Mouse (Mus musculus) CH12.LX (cell line): Measurements from ENCODE around the gene Tnfaip2. TPM values are rescaled to one million over a fixed set of nuclear protein-coding genes. Genes with fewer than 3 reads are reported as not detected.

Experiments
- DNase-seq: peaks from one replicate; pipeline ENCODE4 v3.0.0-alpha.2; 2013; ENCODE audit errors: extremely low read depth
- H3K27ac ChIP-seq: 2 replicates; pipeline ENCODE4 v1.5.1; 2012; ENCODE audit warnings: low read depth, mild to moderate bottlenecking, control low read depth, moderate library complexity; ENCODE audit not compliant: insufficient read depth
- H3K27me3 ChIP-seq: replicated peaks from 2 replicates; pipeline ENCODE3; 2012; ENCODE audit warnings: inconsistent platforms
- H3K36me3 ChIP-seq, 2 experiments: replicated peaks in 1 of 2; 2 replicates each; pipeline versions ENCODE3 to v1.6.1; 2012; ENCODE audit warnings: inconsistent platforms in 1 of 2, low read length in 1 of 2, mild to moderate bottlenecking in 1 of 2, mixed read lengths in 1 of 2, moderate library complexity in 1 of 2; ENCODE audit not compliant: control insufficient read depth in 1 of 2, insufficient read depth in 1 of 2
- H3K4me1 ChIP-seq, 2 experiments: 2 replicates each; pipeline ENCODE4 v1.6.1; 2012; ENCODE audit warnings: inconsistent platforms in 1 of 2, moderate library complexity in 1 of 2; ENCODE audit not compliant: insufficient read depth in 2 of 2, control insufficient read depth in 1 of 2
- H3K4me2 ChIP-seq: 2 replicates; pipeline ENCODE4 v1.6.1; 2012; ENCODE audit warnings: low read depth, mild to moderate bottlenecking, control low read depth; ENCODE audit not compliant: poor library complexity, insufficient read depth, severe bottlenecking
- H3K4me3 ChIP-seq, 3 experiments: fragments of 150-350 bp in 1 of 3; sonication (generic) in 1 of 3; replicated peaks in 1 of 3; 2 replicates each; pipeline versions ENCODE3 to v1.5.1; 2011 to 2012; ENCODE audit warnings: low read depth in 2 of 3, low read length in 2 of 3, mild to moderate bottlenecking in 2 of 3, moderate library complexity in 2 of 3, control low read depth in 1 of 3, improper control_type of control experiment in 1 of 3, inconsistent platforms in 1 of 3, mixed read lengths in 1 of 3; ENCODE audit not compliant: poor library complexity in 1 of 3
- H3K79me2 ChIP-seq: replicated peaks from 2 replicates; pipeline ENCODE4 v1.6.1; 2012; ENCODE audit warnings: mild to moderate bottlenecking, moderate library complexity; ENCODE audit not compliant: control insufficient read depth, poor library complexity, insufficient read depth, severe bottlenecking; ENCODE audit errors: extremely low read depth
- H3K9ac ChIP-seq: 2 replicates; pipeline ENCODE4 v1.6.1; 2012; ENCODE audit warnings: low read depth, mild to moderate bottlenecking, control low read depth, moderate library complexity; ENCODE audit not compliant: insufficient read depth
- H3K9me3 ChIP-seq: replicated peaks from 2 replicates; pipeline ENCODE3; 2012; ENCODE audit warnings: low read length, inconsistent platforms, mixed read lengths
- BHLHE40 ChIP-seq: IDR thresholded peaks from 2 replicates; pipeline ENCODE4 v1.6.1; 2011; ENCODE audit warnings: mild to moderate bottlenecking, low read depth, low read length, improper control_type of control experiment
- CHD2 ChIP-seq: IDR thresholded peaks from 2 replicates; pipeline ENCODE4 v1.6.1; 2011; ENCODE audit warnings: low read length, improper control_type of control experiment
- E2F4 ChIP-seq: IDR thresholded peaks from 2 replicates; pipeline ENCODE4 v1.6.1; 2011; ENCODE audit warnings: low read depth, low read length, improper control_type of control experiment; ENCODE audit not compliant: insufficient replicate concordance
- ETS1 ChIP-seq: conservative IDR thresholded peaks from 2 replicates; pipeline ENCODE4 v1.6.1; 2012; ENCODE audit warnings: low read depth, mild to moderate bottlenecking, inconsistent platforms, low read length, improper control_type of control experiment, moderate library complexity
- HCFC1 ChIP-seq: IDR thresholded peaks from 2 replicates; pipeline ENCODE4 v1.6.1; 2012; ENCODE audit warnings: low read depth, mild to moderate bottlenecking, inconsistent platforms, low read length, improper control_type of control experiment
- JUN ChIP-seq: IDR thresholded peaks from 2 replicates; pipeline ENCODE4 v1.6.1; 2011; ENCODE audit warnings: low read depth, mild to moderate bottlenecking, low read length, improper control_type of control experiment, moderate library complexity; ENCODE audit not compliant: insufficient read depth
- KAT2A ChIP-seq: IDR thresholded peaks from 2 replicates; pipeline ENCODE4 v1.6.1; 2012; ENCODE audit warnings: low read length, improper control_type of control experiment, inconsistent platforms; ENCODE audit not compliant: insufficient replicate concordance
- MAFK ChIP-seq: IDR thresholded peaks from 2 replicates; pipeline ENCODE4 v1.6.1; 2011; ENCODE audit warnings: low read length, improper control_type of control experiment; ENCODE audit not compliant: insufficient replicate concordance
- MAX ChIP-seq: IDR thresholded peaks from 2 replicates; pipeline ENCODE4 v1.6.1; 2011; ENCODE audit warnings: low read length, improper control_type of control experiment
- MAZ ChIP-seq: IDR thresholded peaks from 2 replicates; pipeline ENCODE4 v1.6.1; 2012; ENCODE audit warnings: low read depth, mild to moderate bottlenecking, inconsistent platforms, low read length, improper control_type of control experiment, moderate library complexity
- MXI1 ChIP-seq: IDR thresholded peaks from 2 replicates; pipeline ENCODE4 v1.6.1; 2011; ENCODE audit warnings: mild to moderate bottlenecking, low read depth, low read length, improper control_type of control experiment
- SIN3A ChIP-seq: IDR thresholded peaks from 2 replicates; pipeline ENCODE4 v1.6.1; 2012; ENCODE audit warnings: low read length, improper control_type of control experiment, inconsistent platforms
- SMC3 ChIP-seq: IDR thresholded peaks from 2 replicates; pipeline ENCODE4 v1.6.1; 2011; ENCODE audit warnings: low read depth, low read length, improper control_type of control experiment
- TCF12 ChIP-seq: IDR thresholded peaks from 2 replicates; pipeline ENCODE4 v1.6.1; 2014; ENCODE audit warnings: low read depth, mild to moderate bottlenecking, inconsistent platforms, low read length, improper control_type of control experiment
- ZC3H11A ChIP-seq: IDR thresholded peaks from 2 replicates; pipeline ENCODE4 v1.6.1; 2012; ENCODE audit warnings: low read depth, mild to moderate bottlenecking, inconsistent platforms, low read length, improper control_type of control experiment
- ZMIZ1 ChIP-seq: IDR thresholded peaks from 2 replicates; pipeline ENCODE4 v1.6.1; 2012; ENCODE audit warnings: low read depth, mild to moderate bottlenecking, inconsistent platforms, low read length, improper control_type of control experiment
- ZNF384 ChIP-seq: IDR thresholded peaks from 2 replicates; pipeline ENCODE4 v1.6.1; 2012; ENCODE audit warnings: low read depth, low read length, improper control_type of control experiment, inconsistent platforms
- dilution Hi-C: fragments of 300-500 bp; cut with MboI; formaldehyde crosslinking; loops from 2 replicates; pipeline ENCODE4 v1.14.3; 2020; ENCODE audit warnings: low sequenced_read_pairs; ENCODE audit not compliant: extremely low pct_unique_long_range_greater_than_20kb, extremely low pct_ligation_motif_present
- in situ Hi-C: fragments of 300-500 bp; cut with MboI; formaldehyde crosslinking; loops from 3 replicates; pipeline ENCODE4 v1.14.3; 2019; ENCODE audit warnings: low sequenced_read_pairs, low pct_ligation_motif_present, low pct_unique_long_range_greater_than_20kb, mixed read lengths
- polyA plus RNA-seq: library from polyadenylated mRNA; unstranded; fragments of >175 nt; gene quantifications from 2 replicates; pipeline ENCODE4 v1.2.1, GENCODE M21; 2012; ENCODE audit warnings: low read depth; ENCODE audit not compliant: insufficient read length
- total RNA-seq, 2 experiments: library from RNA; depleted of rRNA; stranded (reverse); fragments of 300-350 nt in 1 of 2; fragments of >200 nt in 1 of 2; gene quantifications; 2 replicates each; pipeline ENCODE4 v1.2.3; 2012 to 2014

Gene Tnfaip2
- total and polyA plus RNA-seq, 3 experiments = 0.93 to 2.5 (median 1.4) TPM

DNA sequence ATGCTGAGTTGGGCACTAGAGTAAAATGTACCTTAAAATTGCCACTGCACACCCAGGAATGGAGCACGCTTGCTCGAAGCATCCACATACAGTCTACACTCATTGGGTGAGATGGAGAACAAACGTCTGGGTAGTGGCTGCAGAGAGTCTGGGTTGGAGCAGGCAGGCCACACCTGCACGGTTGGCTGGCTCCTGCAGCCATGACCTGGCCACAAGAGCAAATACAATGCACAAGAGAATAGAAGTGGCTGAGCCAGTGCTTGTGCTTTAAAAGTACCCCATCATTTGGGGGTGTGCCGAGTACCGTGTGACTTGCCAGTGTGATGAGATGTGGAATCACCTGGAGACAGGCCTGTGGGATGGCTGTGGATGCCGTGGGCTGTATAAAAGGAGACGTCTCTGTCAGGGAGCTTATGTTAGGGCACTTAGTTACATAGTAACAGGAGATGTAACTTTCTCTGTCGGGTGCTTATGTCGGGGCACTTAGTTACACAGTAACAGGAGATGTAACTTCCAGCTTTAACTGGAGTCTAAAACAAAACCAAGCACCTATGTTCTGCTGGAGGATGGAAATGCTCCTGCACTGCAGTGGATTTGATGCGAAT, 47.1 kb downstream of the Tnfaip2 start:
- dilution Hi-C loops = no loop called here
- no peak overlapping the region for H3K4me2 ChIP-seq
- H3K4me3 ChIP-seq = no peak overlapping the region
- no peak overlapping the region for H3K27ac ChIP-seq
- H3K36me3 ChIP-seq = peaks cover 0 to 1% of the 10 kb centered on the region in 2 experiments
- TF ChIP-seq TCF12 (no peak), KAT2A (no peak), MAX (no peak), SIN3A (no peak), MAZ (no peak), JUN (no peak), ZC3H11A (no peak), ZMIZ1 (no peak), HCFC1 (no peak), E2F4 (no peak), MXI1 (no peak), SMC3 (no peak), ZNF384 (no peak), ETS1 (no peak)
- no peaks in the 10 kb centered on the region for H3K4me1 ChIP-seq
- DNase-seq = no peak
- H3K79me2 ChIP-seq = no peaks in the 10 kb centered on the region
- H3K9me3 ChIP-seq = peaks cover 10% of the 10 kb centered on the region
- in situ Hi-C loops = no loop called here
- H3K9ac ChIP-seq = no peak overlapping the region
- peaks cover 4% of the 10 kb centered on the region for H3K27me3 ChIP-seq

DNA sequence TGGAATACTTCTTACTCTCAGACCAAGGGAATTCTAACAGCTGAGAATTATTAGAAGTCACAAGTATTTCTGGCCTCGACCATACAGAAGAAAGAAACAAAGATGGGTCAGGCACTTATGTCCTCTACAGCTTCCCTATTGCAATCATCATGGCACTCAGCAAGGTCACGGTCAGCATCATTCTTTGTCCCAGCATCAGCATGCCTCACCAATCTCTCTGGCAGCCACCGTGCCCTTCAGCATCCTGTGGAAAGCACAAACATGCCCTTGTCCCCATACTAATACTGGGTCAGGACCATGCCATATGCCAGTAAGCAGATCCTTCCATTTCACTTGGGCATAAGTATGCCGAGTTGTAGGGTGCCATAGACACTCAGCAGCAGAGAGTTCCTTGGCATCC, 52.7 kb downstream of the Tnfaip2 start:
- Histone ChIP-seq H3K36me3 (no peaks in the 10 kb centered on the region), H3K9me3 (no peaks in the 10 kb centered on the region), H3K4me1 (0 out of 4 replicates have a peak, but pooled peaks cover 0 to 2% of the 10 kb centered on the region in 2 experiments), H3K4me2 (no peak overlapping the region), H3K9ac (no peak overlapping the region), H3K27ac (no peak overlapping the region; the same call in 1 of the 2 replicates), H3K4me3 (no peak overlapping the region), H3K27me3 (peaks cover 2% of the 10 kb centered on the region), H3K79me2 (no peaks in the 10 kb centered on the region)
- dilution Hi-C loops (no loop called here), in situ Hi-C loops (no loop called here)
- TF ChIP-seq SMC3 (no peak), CHD2 (no peak), MAFK (no peak), BHLHE40 (no peak)
- DNase-seq = no peak
